In genomic region chr13:102775506-102775905, GRCm38 (mm10) we compare ENCODE assay signal across 26 mouse cellular contexts.
DNase-seq lines count a peak whose midpoint lies in the region; ATAC-seq and TF ChIP-seq lines count a peak whose summit lies in the region.
"Had no signal": no experiment of that assay in that cellular context is flagged by ENCODE, and none has a peak within 500 bp of the region (broad histone marks: within the 10 kb centered on the region; RNA-seq: fewer than 3 reads in every experiment).

No protein-coding gene starts in this region.

- no peak for DNase-seq in embryonic facial prominence, embryonic 10.5 days (ENCODE audit: low spot score)
- DNase-seq in kidney, adult 2 months: peak; percentile 25
- no peak for DNase-seq in kidney, postnatal 10 days
- DNase-seq in lung, postnatal 0 days (ENCODE audit: low spot score): peak; percentile 75
- DNase-seq in lung, adult 18-20 months: no peak
- no peak for DNase-seq in cerebellum, postnatal 14 days
- DNase-seq: adrenal gland, adult 2 months; B cell, adult 2 months; cerebellum, adult 18-20 months; cerebellum, adult 9-10 months; cerebellum, postnatal 25 days; gastrocnemius, postnatal 14 days; heart, adult 18-20 months; heart, postnatal 14 days; heart, postnatal 4 days had no signal

- H3K4me3 ChIP-seq in embryonic facial prominence, embryonic 13.5 days: no peak overlapping the region
- H3K4me3 ChIP-seq in embryonic facial prominence, embryonic 10.5 days: no peak overlapping the region
- no peak overlapping the region for H3K4me3 ChIP-seq in kidney, adult 2 months (ENCODE audit: insufficient read depth, low read depth, low read length)
- H3K4me3 ChIP-seq in lung, postnatal 0 days (ENCODE audit: low read depth, low read length): no peak overlapping the region
- H3K4me3 ChIP-seq: gastrocnemius, adult 2 months; heart, embryonic 12.5 days; heart, embryonic 15.5 days had no signal

- H3K4me2 ChIP-seq in embryonic facial prominence, embryonic 13.5 days: no peak overlapping the region
- no peak overlapping the region for H3K4me2 ChIP-seq in lung, postnatal 0 days (replicated peaks; ENCODE audit: low read depth, low read length)
- H3K4me2 ChIP-seq: heart, embryonic 12.5 days; heart, embryonic 15.5 days; hindbrain, embryonic 14.5 days had no signal

- WGBS in embryonic facial prominence, embryonic 13.5 days: 72% methylated on average over 6 of the region's 6 CpGs
- 85% methylated on average over 6 of the region's 6 CpGs for WGBS in embryonic facial prominence, embryonic 10.5 days
- whole genome bisulfite sequencing in kidney, adult 2 months: 77% methylated on average over 6 of the region's 6 CpGs
- WGBS in lung, postnatal 0 days: 65% methylated on average over 6 of the region's 6 CpGs

- peaks cover 16% of the 10 kb centered on the region; the same call in 1 of the 2 replicates for H3K4me1 ChIP-seq in embryonic facial prominence, embryonic 13.5 days
- peaks cover 16% of the 10 kb centered on the region for H3K4me1 ChIP-seq in embryonic facial prominence, embryonic 10.5 days
- 0 out of 2 replicates have a peak, but pooled peaks cover 3% of the 10 kb centered on the region for H3K4me1 ChIP-seq in kidney, adult 2 months (ENCODE audit: control insufficient read depth, insufficient read depth, low read length)
- no peaks in the 10 kb centered on the region; the same call in 1 of the 2 replicates for H3K4me1 ChIP-seq in lung, postnatal 0 days (ENCODE audit: insufficient read depth, low read depth, low read length)
- H3K4me1 ChIP-seq: heart, embryonic 12.5 days; heart, embryonic 15.5 days had no signal

- TF ChIP-seq EP300 in lung, postnatal 0 days (IDR thresholded peaks at IDR 0.05): peak; percentile 84

- H3K9me3 ChIP-seq in embryonic facial prominence, embryonic 13.5 days: no peaks in the 10 kb centered on the region
- H3K9me3 ChIP-seq in embryonic facial prominence, embryonic 10.5 days: no peaks in the 10 kb centered on the region
- no peaks in the 10 kb centered on the region for H3K9me3 ChIP-seq in lung, postnatal 0 days (ENCODE audit: low read length)
- H3K9me3 ChIP-seq: G1E; heart, embryonic 12.5 days; heart, embryonic 15.5 days had no signal

- no peak for TF ChIP-seq POLR2A in kidney, adult 2 months (IDR thresholded peaks at IDR 0.05; ENCODE audit: low read depth, low read length)

- no peaks in the 10 kb centered on the region for H3K27me3 ChIP-seq in embryonic facial prominence, embryonic 13.5 days
- no peaks in the 10 kb centered on the region for H3K27me3 ChIP-seq in embryonic facial prominence, embryonic 10.5 days (replicated peaks; ENCODE audit: low read depth, poor library complexity, severe bottlenecking)
- H3K27me3 ChIP-seq in kidney, adult 2 months (replicated peaks; ENCODE audit: control insufficient read depth, insufficient read depth, low read length): no peaks in the 10 kb centered on the region
- no peaks in the 10 kb centered on the region for H3K27me3 ChIP-seq in lung, postnatal 0 days (replicated peaks; ENCODE audit: insufficient read depth, low read length)
- H3K27me3 ChIP-seq: CH12.LX; heart, embryonic 12.5 days; heart, embryonic 15.5 days; Patski had no signal

- H3K27ac ChIP-seq in embryonic facial prominence, embryonic 13.5 days: 0 out of 2 replicates have a peak overlapping the region, but pooled peaks have one; percentile 55
- no peak overlapping the region for H3K27ac ChIP-seq in embryonic facial prominence, embryonic 10.5 days (replicated peaks)
- H3K27ac ChIP-seq in kidney, adult 2 months (ENCODE audit: insufficient read depth, low read depth, low read length): peak overlapping the region; percentile 38; the same call in 1 of the 2 replicates
- H3K27ac ChIP-seq in lung, postnatal 0 days (ENCODE audit: low read length): no peak overlapping the region; the same call in 1 of the 2 replicates
- H3K27ac ChIP-seq: gastrocnemius, adult 2 months; heart, embryonic 15.5 days; hindbrain, embryonic 14.5 days; hindbrain, postnatal 0 days had no signal

- no peak overlapping the region for H3K9ac ChIP-seq in embryonic facial prominence, embryonic 13.5 days
- H3K9ac ChIP-seq in lung, postnatal 0 days (replicated peaks; ENCODE audit: low read depth): no peak overlapping the region
- H3K9ac ChIP-seq: forebrain, postnatal 0 days; heart, embryonic 12.5 days; heart, embryonic 15.5 days; hindbrain, embryonic 14.5 days had no signal

- no peak for TF ChIP-seq CTCF in kidney, adult 2 months (conservative IDR thresholded peaks at IDR 0.05; ENCODE audit: insufficient read depth, insufficient read length, low read depth, low read length)
- TF ChIP-seq CTCF in lung, postnatal 0 days (IDR thresholded peaks at IDR 0.05): no peak

- H3K36me3 ChIP-seq in embryonic facial prominence, embryonic 13.5 days: peaks cover 14% of the 10 kb centered on the region
- peaks cover 57% of the 10 kb centered on the region for H3K36me3 ChIP-seq in embryonic facial prominence, embryonic 10.5 days (replicated peaks)
- H3K36me3 ChIP-seq in kidney, adult 2 months (ENCODE audit: control insufficient read depth, insufficient read depth, low read length): peaks cover 3% of the 10 kb centered on the region
- peaks cover 12% of the 10 kb centered on the region; the same call in 1 of the 2 replicates for H3K36me3 ChIP-seq in lung, postnatal 0 days (ENCODE audit: insufficient read depth, low read length)
- H3K36me3 ChIP-seq: G1E had no signal

- no peak for ATAC-seq in embryonic facial prominence, embryonic 13.5 days (ENCODE audit: insufficient number of reproducible peaks, insufficient read depth, low FRiP score, low TSS enrichment, low read depth)
- ATAC-seq in lung, postnatal 0 days: peak; percentile 78
- ATAC-seq: inflammation-experienced regulatory T-cells, adult 6 months; Patski had no signal

Comparison
In these comparisons a context has a peak if more than half of its experiments do, and no peak if none do; other contexts are left out.
1. H3K27ac ChIP-seq: peak in embryonic facial prominence, embryonic 13.5 days (single experiment) and kidney, adult 2 months (single experiment); none in embryonic facial prominence, embryonic 10.5 days (single experiment) and lung, postnatal 0 days (single experiment).
2. DNase-seq: peak in kidney, adult 2 months (single experiment) and lung, postnatal 0 days (single experiment); none in embryonic facial prominence, embryonic 10.5 days (single experiment), kidney, postnatal 10 days (single experiment), lung, adult 18-20 months (0 of 2) and cerebellum, postnatal 14 days (0 of 2).